Mouse (Mus musculus) small intestine, adult 2 months (tissue): ENCODE measurements around the gene Tab1.

Experiments used
- CTCF ChIP-seq: fragments of 200-500 bp; IDR thresholded peaks from 2 replicates; pipeline ENCODE4 v1.5.1; 2012; ENCODE audit warnings: low read depth, mild to moderate bottlenecking, control low read depth, inconsistent platforms, low read length, moderate library complexity, mixed read lengths; ENCODE audit not compliant: insufficient replicate concordance, insufficient read length; ENCODE audit errors: extremely low read depth
- POLR2A ChIP-seq: fragments of 200-500 bp; IDR thresholded peaks from 2 replicates; pipeline ENCODE4 v1.6.1; 2012; ENCODE audit warnings: low read depth, mild to moderate bottlenecking, control low read depth, inconsistent platforms, low read length, moderate library complexity

DNA sequence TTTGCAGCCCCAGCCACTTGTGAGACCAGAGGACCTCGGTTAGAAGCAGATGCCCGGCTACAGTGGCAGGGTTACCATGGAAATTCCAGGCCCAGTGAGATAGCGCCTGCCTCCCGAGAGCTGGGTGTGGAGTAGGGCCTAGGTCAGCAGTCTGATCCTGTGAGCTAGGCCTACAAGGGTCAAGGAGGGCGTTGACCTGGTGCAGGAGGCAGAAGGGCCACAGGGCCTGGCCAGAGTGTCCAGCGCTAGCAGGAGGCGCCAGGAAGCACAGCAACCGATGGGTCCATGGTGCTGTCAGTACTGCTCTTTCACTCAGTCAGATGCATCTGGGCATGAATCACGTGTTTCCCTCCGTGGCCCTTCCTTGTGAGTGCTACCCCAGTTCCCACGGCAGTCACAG is 20.8 kb downstream of the Tab1 start:
- TF ChIP-seq POLR2A (no peak), CTCF (no peak)
